Mouse (Mus musculus) lung, postnatal 0 days (tissue): Measurements from ENCODE around the gene Grid2ip.

ENCODE experiments used
- CTCF ChIP-seq: IDR thresholded peaks from 2 replicates; pipeline ENCODE4 v1.5.1; 2016; ENCODE audit warnings: antibody characterized with exemption, mild to moderate bottlenecking
- EP300 ChIP-seq: IDR thresholded peaks from 2 replicates; pipeline ENCODE4 v1.6.1; 2016; ENCODE audit warnings: antibody characterized with exemption, mild to moderate bottlenecking, control low read depth

GRCm38 (mm10) chr5:143370416-143371145, 13.4 kb downstream of the Grid2ip start:
- TF ChIP-seq EP300 (no peak), CTCF (no peak)
